Mouse (Mus musculus) limb, embryonic 12.5 days (tissue): ENCODE data around the gene Nat14. TPM values are rescaled to one million over a fixed set of nuclear protein-coding genes. Genes with fewer than 3 reads are reported as not detected.
A peak's percentile ranks its signal among the peaks of the same experiment; 100 is the strongest.

Experiments
- ATAC-seq: fragments of 200-750 bp; cut with Nextera tagmentation; 2 replicates; pipeline ENCODE4 v1.8.0; 2017; ENCODE audit warnings: low read depth, moderate TSS enrichment; ENCODE audit not compliant: insufficient number of reproducible peaks, insufficient read depth, low FRiP score, low TSS enrichment
- H3K27ac ChIP-seq: fragments of 300-500 bp; sonication (generic); 2 replicates; pipeline ENCODE4 v1.5.1; 2016; ENCODE audit warnings: mild to moderate bottlenecking, moderate library complexity
- H3K27me3 ChIP-seq: fragments of 300-500 bp; sonication (generic); 2 replicates; pipeline ENCODE4 v1.6.1; 2016; ENCODE audit warnings: mild to moderate bottlenecking, moderate library complexity
- H3K36me3 ChIP-seq: fragments of 300-500 bp; sonication (generic); 2 replicates; pipeline ENCODE4 v1.6.1; 2016; ENCODE audit warnings: mild to moderate bottlenecking, moderate library complexity
- H3K4me1 ChIP-seq: fragments of 300-500 bp; sonication (generic); replicated peaks from 2 replicates; pipeline ENCODE4 v1.6.1; 2016
- H3K4me2 ChIP-seq: fragments of 300-500 bp; sonication (generic); 2 replicates; pipeline ENCODE4 v1.6.1; 2016; ENCODE audit warnings: mild to moderate bottlenecking, moderate library complexity
- H3K4me3 ChIP-seq: fragments of 300-500 bp; sonication (generic); replicated peaks from 2 replicates; pipeline ENCODE4 v1.5.1; 2016; ENCODE audit warnings: mild to moderate bottlenecking
- H3K9ac ChIP-seq: fragments of 300-500 bp; sonication (generic); replicated peaks from 2 replicates; pipeline ENCODE4 v1.6.1; 2016; ENCODE audit warnings: mild to moderate bottlenecking, moderate library complexity
- H3K9me3 ChIP-seq: fragments of 300-500 bp; sonication (generic); 2 replicates; pipeline ENCODE4 v1.6.1; 2016; ENCODE audit warnings: mild to moderate bottlenecking, moderate library complexity
- WGBS: fragments of 180-500 bp; shearing (Covaris S2); methylation state at CpG from one replicate; pipeline ENCODE4 v1.1.7; 2016; 5-methylcytosine and 5-hydroxymethylcytosine counted together
- polyA plus RNA-seq: library from polyadenylated mRNA; unstranded; fragments of >200 nt; fragmentation: Nextera tagmentation; extraction: Ambion mirVana; gene quantifications from 2 replicates; pipeline ENCODE4 v1.2.1, GENCODE M21; 2016

Nat14 gene
- polyA plus RNA-seq, 1 experiment from 2014 or later, result 4.4 TPM

GRCm38 (mm10) chr7:4927711-4928110 is 5.9 kb downstream of the Nat14 start:
- peaks cover 51% of the 10 kb centered on the region for H3K4me1 ChIP-seq
- ATAC-seq, result no peak

GRCm38 (mm10) chr7:4928323-4928722 is 6.5 kb downstream of the Nat14 start:
- Histone ChIP-seq H3K27ac (no peak overlapping the region), H3K9ac (no peak overlapping the region; the same call in 1 of the 2 replicates), H3K4me2 (no peak overlapping the region), H3K27me3 (no peaks in the 10 kb centered on the region), H3K4me1 (peaks cover 45% of the 10 kb centered on the region), H3K4me3 (no peak overlapping the region), H3K36me3 (no peaks in the 10 kb centered on the region), H3K9me3 (no peaks in the 10 kb centered on the region)
- no peak for ATAC-seq
- WGBS, result 66% methylated on average over 17 of the region's 17 CpGs

More at GRCm38 (mm10) chr7:4927711-4928110, 5.9 kb downstream of the Nat14 start:
- H3K9ac ChIP-seq, result no peak overlapping the region
- H3K36me3 ChIP-seq, result no peaks in the 10 kb centered on the region
- WGBS, result 61% methylated on average over 8 of the region's 8 CpGs
- peak overlapping the region; percentile 72; the same call in 1 of the 2 replicates for H3K4me2 ChIP-seq
- H3K4me3 ChIP-seq, result no peak overlapping the region
- H3K9me3 ChIP-seq, result no peaks in the 10 kb centered on the region
- peak overlapping the region; percentile 96 for H3K27ac ChIP-seq
- no peaks in the 10 kb centered on the region for H3K27me3 ChIP-seq

- H3K4me3 ChIP-seq, result no peak overlapping the region
- no peak for ATAC-seq
- no peaks in the 10 kb centered on the region for H3K27me3 ChIP-seq
- no peak overlapping the region for H3K4me2 ChIP-seq
- no peaks in the 10 kb centered on the region for H3K36me3 ChIP-seq
- H3K9ac ChIP-seq, result no peak overlapping the region
- WGBS, result 77% methylated on average over 12 of the region's 12 CpGs
- no peak overlapping the region for H3K27ac ChIP-seq
- peaks cover 6% of the 10 kb centered on the region for H3K9me3 ChIP-seq
- no peaks in the 10 kb centered on the region for H3K4me1 ChIP-seq
Measured at GRCm38 (mm10) chr7:4933103-4933502, 11.3 kb downstream of the Nat14 start.

- H3K36me3 ChIP-seq, result no peaks in the 10 kb centered on the region
- no peak overlapping the region for H3K4me2 ChIP-seq
- H3K4me3 ChIP-seq, result no peak overlapping the region
- H3K9me3 ChIP-seq, result peaks cover 6% of the 10 kb centered on the region
- WGBS, result 88% methylated on average over 4 of the region's 4 CpGs
- H3K27ac ChIP-seq, result no peak overlapping the region
- H3K27me3 ChIP-seq, result no peaks in the 10 kb centered on the region
- no peak for ATAC-seq
- no peak overlapping the region for H3K9ac ChIP-seq
- no peaks in the 10 kb centered on the region for H3K4me1 ChIP-seq
Measured at GRCm38 (mm10) chr7:4934160-4934914, 12.5 kb downstream of the Nat14 start.

GRCm38 (mm10) chr7:4936832-4937231 is 15.0 kb downstream of the Nat14 start:
- Histone ChIP-seq H3K9me3 (peaks cover 6% of the 10 kb centered on the region), H3K27me3 (no peaks in the 10 kb centered on the region), H3K27ac (no peak overlapping the region), H3K4me3 (no peak overlapping the region), H3K36me3 (no peaks in the 10 kb centered on the region), H3K9ac (no peak overlapping the region), H3K4me1 (no peaks in the 10 kb centered on the region), H3K4me2 (no peak overlapping the region)
- 0 out of 2 replicates have a peak, but pooled peaks have one; percentile 7 for ATAC-seq
- 79% methylated on average over 10 of the region's 10 CpGs for WGBS

- no peaks in the 10 kb centered on the region for H3K27me3 ChIP-seq
- H3K4me2 ChIP-seq, result no peak overlapping the region
- no peak overlapping the region for H3K4me3 ChIP-seq
- 71% methylated on average over 11 of the region's 11 CpGs for WGBS
- no peak overlapping the region for H3K27ac ChIP-seq
- ATAC-seq, result no peak
- H3K36me3 ChIP-seq, result no peaks in the 10 kb centered on the region
- no peak overlapping the region for H3K9ac ChIP-seq
- H3K4me1 ChIP-seq, result no peaks in the 10 kb centered on the region
- peaks cover 6% of the 10 kb centered on the region for H3K9me3 ChIP-seq
Measured at GRCm38 (mm10) chr7:4937392-4937791, 15.6 kb downstream of the Nat14 start.

DNA sequence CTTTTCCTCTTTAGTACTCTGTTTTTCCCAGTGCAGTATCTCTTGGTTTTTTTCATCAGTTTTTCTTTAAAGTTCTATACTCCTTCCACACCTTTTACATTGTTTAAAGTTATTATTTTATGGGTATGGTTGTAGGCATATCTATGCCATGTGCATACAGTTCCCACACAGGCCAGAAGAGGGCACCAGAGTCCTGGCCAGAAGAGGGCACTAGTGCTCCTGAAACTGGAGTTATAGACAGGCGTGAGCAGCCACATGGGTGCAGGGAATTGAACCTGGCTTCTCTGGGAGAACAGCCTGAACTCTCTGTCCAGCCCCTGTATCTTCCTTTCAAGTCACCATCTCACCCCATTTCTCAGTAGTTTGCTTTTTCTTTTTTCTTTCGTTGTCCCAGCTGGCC is 16.6 kb downstream of the Nat14 start:
- no peaks in the 10 kb centered on the region for H3K27me3 ChIP-seq
- H3K4me3 ChIP-seq, result no peak overlapping the region
- H3K4me2 ChIP-seq, result no peak overlapping the region
- H3K9me3 ChIP-seq, result peaks cover 6% of the 10 kb centered on the region
- H3K4me1 ChIP-seq, result no peaks in the 10 kb centered on the region
- no peak for ATAC-seq
- no peak overlapping the region for H3K27ac ChIP-seq
- H3K9ac ChIP-seq, result no peak overlapping the region
- H3K36me3 ChIP-seq, result no peaks in the 10 kb centered on the region
- 49% methylated on average over 2 of the region's 2 CpGs for WGBS

- 21% methylated on average over 9 of the region's 9 CpGs for WGBS
- Histone ChIP-seq H3K4me3 (no peak overlapping the region), H3K4me1 (no peaks in the 10 kb centered on the region), H3K4me2 (no peak overlapping the region), H3K36me3 (no peaks in the 10 kb centered on the region), H3K9me3 (no peaks in the 10 kb centered on the region), H3K9ac (no peak overlapping the region), H3K27me3 (no peaks in the 10 kb centered on the region), H3K27ac (no peak overlapping the region)
- ATAC-seq, result no peak
Measured at GRCm38 (mm10) chr7:4940068-4940479, 18.2 kb downstream of the Nat14 start.

GRCm38 (mm10) chr7:4942673-4943072 is 20.8 kb downstream of the Nat14 start:
- no peaks in the 10 kb centered on the region for H3K9me3 ChIP-seq
- H3K27me3 ChIP-seq, result no peaks in the 10 kb centered on the region
- WGBS, result 52% methylated on average over 5 of the region's 5 CpGs
- no peaks in the 10 kb centered on the region for H3K36me3 ChIP-seq
- H3K4me2 ChIP-seq, result no peak overlapping the region
- no peak overlapping the region for H3K27ac ChIP-seq
- no peak overlapping the region for H3K9ac ChIP-seq
- H3K4me1 ChIP-seq, result 0 out of 2 replicates have a peak, but pooled peaks cover 2% of the 10 kb centered on the region
- no peak overlapping the region for H3K4me3 ChIP-seq
- ATAC-seq, result no peak

DNA sequence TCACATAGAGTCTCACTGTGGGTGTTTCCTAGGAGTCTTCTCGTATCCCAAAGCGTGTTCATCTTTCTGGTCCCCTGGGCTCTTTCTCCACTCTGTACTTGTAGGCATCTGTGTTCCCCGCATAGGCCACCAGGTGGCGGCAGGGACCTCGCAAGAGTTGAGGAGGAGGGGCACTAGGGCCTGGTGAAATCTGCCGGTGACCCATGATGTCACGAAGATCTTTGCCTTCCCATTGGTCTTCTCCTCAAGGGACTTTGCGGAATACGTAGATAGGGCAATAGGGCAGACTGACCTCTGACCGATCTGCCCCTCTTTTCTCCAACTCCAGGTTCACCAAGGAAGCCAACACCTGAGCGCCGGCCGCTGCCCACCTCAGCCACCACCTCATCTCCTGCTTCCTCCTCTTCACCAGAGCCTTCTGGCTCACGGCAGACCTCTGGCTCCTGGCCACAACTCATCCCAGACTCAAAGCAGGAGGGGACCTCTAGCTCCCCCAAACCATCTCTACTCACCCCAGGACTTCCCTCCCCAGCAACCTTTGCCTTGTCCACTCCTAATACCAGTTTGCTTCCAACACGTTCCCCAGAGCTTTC is 21.5 kb downstream of the Nat14 start:
- no peak overlapping the region for H3K27ac ChIP-seq
- H3K4me1 ChIP-seq, result 0 out of 2 replicates have a peak, but pooled peaks cover 4% of the 10 kb centered on the region
- H3K36me3 ChIP-seq, result no peaks in the 10 kb centered on the region
- peak; percentile 57 for ATAC-seq
- peak overlapping the region; percentile 29 for H3K4me3 ChIP-seq
- no peaks in the 10 kb centered on the region for H3K9me3 ChIP-seq
- H3K9ac ChIP-seq, result no peak overlapping the region
- H3K4me2 ChIP-seq, result peak overlapping the region; percentile 50
- H3K27me3 ChIP-seq, result no peaks in the 10 kb centered on the region
- WGBS, result 15% methylated on average over 15 of the region's 15 CpGs

DNA sequence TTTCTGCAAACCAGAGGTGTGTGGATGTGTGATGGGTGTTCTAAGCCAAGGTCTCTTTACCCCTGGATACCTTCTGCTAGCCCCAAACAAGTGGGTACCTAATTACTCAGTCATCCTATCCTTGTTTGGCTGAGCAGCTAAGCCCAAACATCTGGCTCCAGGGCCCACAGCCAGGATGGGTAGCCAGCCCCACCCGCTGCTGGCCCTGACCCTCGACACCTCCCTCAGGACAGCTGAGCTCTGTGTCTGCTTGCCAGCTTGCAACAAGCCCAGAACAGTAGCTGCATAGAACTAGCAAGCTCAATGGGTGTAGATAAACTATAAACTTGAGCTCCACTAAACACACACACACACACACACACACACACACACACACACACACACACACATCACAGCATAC is 26.0 kb downstream of the Nat14 start:
- Histone ChIP-seq H3K36me3 (no peaks in the 10 kb centered on the region), H3K9me3 (peaks cover 4% of the 10 kb centered on the region; the same call in 1 of the 2 replicates), H3K9ac (no peak overlapping the region), H3K27ac (no peak overlapping the region), H3K4me2 (no peak overlapping the region), H3K4me1 (0 out of 2 replicates have a peak, but pooled peaks cover 4% of the 10 kb centered on the region), H3K27me3 (no peaks in the 10 kb centered on the region), H3K4me3 (no peak overlapping the region)
- WGBS, result 12% methylated on average over 2 of the region's 2 CpGs
- no peak for ATAC-seq
